Mouse (Mus musculus) adrenal gland, postnatal 4 days (tissue): Measurements from ENCODE around the gene Trabd2b. TPM values are rescaled to one million over a fixed set of nuclear protein-coding genes. Genes with fewer than 3 reads are reported as not detected.

Experiments
- DNase-seq, 2 experiments: peaks; one replicate each; pipeline ENCODE4 v3.0.0; 2021 to 2022; ENCODE audit warnings: low spot score in 2 of 2, mixed read lengths in 2 of 2
- total RNA-seq, 2 experiments: library from RNA; stranded (reverse); gene quantifications; 2 replicates each; pipeline ENCODE4 v1.2.3; 2021

The Trabd2b gene
- total RNA-seq, 2 experiments from 2014 or later, result 1.9 to 7.2 TPM

DNA sequence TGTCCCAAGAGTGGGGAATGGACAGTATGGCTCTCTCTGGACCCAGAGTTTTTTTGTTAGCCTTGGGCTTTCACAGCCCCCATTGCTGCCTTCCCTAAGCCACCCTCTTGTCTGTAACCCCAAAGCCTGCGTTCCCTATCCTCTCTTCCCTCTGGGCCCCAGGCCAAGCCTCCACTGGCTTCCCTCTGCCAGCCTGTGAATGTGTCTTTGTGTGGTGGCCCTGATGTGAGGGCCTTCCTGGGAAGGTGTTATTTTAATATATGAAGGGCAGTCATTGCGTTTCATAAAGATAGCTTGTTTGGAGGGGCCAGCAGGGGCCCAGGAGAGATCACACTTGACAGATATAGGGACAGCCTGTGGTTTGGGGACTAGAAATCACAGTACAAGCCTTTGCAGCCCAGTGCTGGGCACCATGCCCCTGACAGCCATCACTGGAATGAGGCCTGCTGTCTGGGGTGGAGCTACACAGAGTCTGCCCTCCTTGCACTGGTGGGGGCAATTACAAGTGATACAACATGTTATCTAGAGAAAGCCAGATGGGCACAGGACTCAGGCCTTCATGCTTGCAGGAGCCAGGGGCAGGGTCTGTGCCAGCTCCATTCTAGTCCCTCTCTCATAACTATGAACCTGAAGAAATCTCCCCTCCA is 80.5 kb downstream of the Trabd2b start:
- no peak for DNase-seq

DNA sequence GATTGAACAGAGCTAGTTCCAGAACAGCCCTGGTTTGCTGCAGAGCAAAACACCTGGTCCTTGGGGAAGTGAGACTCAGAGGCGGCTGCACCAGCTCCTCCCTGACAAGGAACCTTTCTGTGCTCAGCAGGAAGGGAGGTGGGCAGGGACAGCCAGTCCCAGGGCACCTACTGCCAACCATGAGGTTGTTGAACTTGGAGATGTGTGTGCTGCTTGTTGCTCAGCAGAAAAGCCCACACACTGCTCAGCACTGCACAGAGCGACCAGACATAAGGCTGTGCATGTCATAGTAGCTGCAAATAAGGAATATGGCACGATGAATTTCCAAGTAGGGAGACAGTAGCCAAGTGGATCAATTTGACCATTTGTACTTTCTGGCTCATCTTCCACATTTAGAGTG is 81.2 kb downstream of the Trabd2b start:
- no peak for DNase-seq

DNA sequence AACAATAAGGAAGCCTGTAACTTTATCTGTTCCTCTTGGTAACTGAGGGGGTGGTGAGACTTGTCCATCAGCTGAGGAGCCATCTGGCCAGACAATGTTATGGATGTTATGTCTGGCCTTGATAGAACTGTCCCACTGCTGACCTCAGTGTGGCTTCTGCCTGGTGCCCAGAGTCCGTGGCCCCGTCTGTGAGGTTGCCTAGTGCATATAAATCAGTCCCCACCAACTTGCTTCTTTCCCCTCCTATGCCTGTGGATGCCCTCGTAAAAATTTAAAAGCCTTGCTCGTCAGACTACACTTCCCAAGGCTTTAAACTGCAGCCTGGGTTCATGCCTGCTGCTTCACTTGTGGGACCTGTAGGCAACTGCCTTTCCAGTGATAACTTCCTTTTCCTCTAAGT is 85.6 kb downstream of the Trabd2b start:
- no peak for DNase-seq

DNA sequence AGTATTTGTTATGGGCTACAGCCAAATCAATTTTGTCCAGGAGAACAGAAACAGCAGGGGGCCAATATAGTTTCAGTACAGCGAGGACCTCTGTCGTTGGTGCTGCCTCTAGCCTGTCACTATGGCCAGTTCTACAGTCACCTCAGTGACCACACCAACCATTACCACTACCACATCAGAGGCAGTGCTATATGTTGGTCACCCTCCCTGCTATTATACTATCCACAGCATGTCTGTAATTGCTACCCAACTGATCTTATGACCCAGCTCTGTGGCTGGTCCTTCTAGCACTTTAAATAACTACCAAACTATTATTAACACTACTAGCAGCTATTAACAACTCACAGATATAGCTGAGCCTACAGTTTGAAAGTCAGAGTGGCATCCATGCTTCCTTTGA is 87.5 kb downstream of the Trabd2b start:
- DNase-seq, result no peak

DNA sequence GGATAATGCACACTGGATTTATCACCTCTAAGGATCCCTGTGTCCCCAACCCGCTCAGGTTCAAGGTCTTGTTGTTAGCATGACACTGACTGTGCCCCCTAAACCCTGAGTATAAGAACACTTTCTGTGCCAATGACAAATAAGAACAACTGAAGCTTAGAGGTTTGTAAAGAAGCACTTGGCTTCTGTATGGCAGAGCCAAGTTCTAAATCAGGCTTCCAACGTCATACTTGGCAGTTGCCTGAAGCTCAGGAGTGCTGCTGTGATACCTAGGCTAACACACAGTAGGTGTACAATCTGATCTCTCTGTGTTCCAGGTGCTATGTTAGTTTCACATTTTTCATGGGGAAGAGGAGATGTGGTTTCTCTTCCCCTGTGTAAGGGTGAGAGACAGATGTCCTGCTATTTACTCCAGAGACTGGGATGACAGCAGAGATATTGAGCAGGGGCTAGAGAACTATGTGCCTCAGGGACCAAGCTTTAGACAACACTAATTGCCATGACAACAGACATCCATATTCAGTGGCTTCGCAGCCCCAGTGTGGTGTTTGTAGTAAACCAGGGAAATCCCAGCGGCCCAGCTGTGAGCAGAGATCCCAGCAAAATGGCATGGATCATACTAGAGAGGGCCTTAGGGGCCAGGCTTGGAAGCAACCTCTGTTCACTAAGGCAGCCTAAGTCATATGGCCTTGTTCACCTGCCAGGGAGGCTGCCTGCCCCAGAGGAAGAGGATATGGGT is 89.3 kb downstream of the Trabd2b start:
- DNase-seq, result no peak

DNA sequence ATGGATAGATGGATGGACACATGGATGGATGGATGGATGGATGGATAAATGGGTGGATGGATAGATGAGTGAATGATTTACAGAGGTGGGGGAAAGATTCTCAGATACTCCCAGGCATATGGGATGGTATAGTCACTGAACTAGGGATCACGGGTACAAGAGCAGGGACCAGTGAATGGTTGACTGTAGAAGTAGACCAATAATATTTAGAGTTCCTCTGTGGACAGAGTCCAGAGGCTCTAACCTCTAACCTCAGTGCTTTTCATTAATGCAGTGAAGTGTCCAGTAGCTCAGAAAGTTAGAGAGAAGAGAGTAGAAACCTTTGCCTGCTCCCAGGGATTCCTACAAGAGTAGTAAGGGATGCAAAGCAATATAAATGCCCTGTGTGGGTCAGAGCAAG is 93.1 kb downstream of the Trabd2b start:
- no peak for DNase-seq

DNA sequence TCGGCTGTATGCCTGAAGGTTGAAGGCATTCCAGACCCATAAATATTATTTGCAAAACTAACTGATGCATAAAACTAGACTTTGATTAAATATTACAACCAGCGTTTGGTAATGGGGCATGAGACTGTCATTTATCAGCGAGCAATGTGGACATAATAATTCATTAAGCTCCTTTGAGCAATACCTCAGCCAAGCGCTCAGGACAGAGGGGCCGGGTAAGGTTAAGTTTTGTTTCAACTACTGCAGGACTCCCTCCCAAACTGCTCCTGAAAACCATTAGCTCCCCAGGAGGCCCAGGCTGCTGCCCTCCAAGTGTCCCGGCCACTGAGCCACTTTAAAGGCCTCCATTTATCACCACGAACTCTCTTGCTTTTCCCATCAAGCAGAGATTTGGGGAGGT is 93.8 kb downstream of the Trabd2b start:
- DNase-seq, result no peak

- DNase-seq, result no peak
Observed at GRCm38 (mm10) chr4:114501048-114501447, 94.5 kb downstream of the Trabd2b start.

- DNase-seq, result no peak
Observed at GRCm38 (mm10) chr4:114501611-114502010, 95.1 kb downstream of the Trabd2b start.

DNA sequence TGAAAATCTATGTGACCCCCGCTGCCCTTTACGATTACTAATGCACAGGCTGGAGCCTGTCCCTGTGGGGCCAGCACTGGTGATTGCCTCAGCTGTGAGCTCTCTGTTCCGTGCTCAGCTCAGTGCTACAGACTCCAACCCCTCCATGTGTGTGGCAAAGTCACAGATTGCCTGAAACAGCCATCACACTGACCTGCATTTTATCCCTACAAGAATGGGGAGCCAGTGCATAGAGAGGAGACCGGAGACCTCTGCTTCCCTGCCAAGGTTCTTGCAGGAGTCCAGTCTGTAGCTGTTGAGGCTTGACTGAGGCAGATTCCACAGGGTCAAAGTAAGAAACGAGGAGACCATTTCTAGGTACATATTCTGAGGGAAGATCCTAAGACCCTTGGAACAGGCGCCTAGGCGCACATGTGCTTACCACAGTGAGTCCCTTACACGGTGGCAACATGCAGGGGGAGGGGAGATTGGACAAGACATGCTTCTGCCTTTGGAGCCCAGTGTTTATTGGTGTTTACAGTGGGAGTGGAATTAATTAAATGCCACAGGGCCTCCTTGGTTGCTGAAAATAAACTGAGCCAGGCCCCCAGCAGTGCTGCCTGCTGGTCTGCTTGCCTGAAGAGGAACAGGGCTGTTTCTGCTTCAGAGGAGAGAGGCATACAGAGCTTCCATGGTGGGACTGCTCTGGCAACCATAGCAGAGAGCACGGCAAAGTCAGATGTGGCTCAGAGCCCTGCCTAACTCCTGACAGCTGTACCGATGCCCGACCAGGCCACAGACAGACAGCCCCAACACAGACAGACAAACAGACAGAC is 97.9 kb downstream of the Trabd2b start:
- no peak for DNase-seq

DNA sequence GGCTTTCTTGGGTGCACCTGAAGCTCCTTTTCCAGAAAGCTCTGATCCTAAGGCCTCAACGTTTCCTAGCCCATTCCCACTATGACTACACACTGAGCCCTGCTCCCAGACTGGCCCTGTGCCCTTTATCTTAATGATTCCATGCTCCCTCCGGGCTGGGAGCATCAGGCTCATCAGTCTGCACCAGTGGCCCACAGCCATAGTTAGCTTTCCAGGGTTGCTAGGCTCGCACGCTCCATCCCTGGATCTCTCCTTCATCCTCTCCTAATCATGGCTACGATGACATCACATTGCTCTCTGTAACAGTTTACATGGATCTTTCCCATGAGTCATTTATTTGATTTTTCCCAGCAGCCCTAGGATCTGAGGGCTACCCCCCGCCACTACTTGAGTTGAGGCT is 103.1 kb downstream of the Trabd2b start:
- no peak for DNase-seq

DNA sequence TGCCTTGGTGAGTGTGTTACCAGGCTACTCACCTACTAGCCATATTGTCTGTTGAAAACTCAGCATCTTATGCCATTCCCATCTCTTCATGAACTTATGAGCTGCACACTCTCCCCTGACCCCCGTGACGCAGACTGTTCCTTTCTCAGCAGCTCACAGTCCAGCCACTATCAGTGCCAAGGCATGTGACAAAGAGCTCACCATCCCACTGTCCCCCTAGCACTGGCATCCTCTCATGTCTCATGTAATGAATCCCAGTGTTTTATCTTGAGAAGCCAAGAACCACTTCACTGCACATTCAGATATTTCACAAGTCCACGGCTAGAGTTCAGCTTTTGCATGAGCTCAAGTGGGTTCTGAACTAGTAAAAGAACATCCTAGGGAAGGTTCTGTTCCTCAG is 105.1 kb downstream of the Trabd2b start:
- DNase-seq, result no peak

DNA sequence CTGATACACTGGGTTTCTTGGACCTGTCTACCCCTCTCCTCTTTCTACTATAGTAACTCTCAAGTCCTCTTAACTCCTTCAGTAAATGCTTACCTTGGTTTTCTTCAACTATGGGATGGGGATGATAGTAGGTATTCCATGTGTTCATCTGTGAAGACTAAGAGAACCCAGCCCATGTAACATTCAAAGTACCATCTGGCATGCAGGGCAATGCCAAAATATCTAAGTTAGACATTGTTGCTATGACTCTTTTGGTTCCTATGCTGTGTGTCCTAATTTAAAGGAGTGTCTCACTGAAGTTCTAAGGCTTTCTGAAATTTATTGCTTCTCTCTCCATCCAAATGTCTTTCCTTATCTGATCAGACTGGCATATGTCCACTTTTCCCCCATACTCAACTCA is 106.6 kb downstream of the Trabd2b start:
- no peak for DNase-seq

DNA sequence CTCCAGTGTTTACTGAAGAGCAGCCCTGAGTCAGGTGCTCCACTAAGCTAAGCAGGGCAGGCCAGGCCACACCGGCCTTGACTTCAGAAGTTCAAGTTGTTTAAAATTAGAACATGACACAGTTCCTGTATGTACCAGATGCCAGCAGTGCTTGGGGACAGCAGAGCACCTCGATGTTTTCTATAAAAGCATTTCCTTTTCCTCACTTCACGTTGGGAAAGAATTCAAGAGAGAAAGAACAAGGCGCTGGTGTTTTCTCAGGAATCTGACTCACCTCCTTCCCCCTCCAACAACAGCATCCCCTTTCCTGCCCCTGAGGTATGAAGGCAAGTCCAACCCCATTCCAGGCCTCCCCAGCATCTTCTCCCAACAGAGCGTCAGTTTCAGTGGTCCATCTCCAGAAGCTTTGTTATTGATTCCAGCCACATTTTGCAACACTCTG is 108.8 kb downstream of the Trabd2b start:
- DNase-seq, result no peak

DNA sequence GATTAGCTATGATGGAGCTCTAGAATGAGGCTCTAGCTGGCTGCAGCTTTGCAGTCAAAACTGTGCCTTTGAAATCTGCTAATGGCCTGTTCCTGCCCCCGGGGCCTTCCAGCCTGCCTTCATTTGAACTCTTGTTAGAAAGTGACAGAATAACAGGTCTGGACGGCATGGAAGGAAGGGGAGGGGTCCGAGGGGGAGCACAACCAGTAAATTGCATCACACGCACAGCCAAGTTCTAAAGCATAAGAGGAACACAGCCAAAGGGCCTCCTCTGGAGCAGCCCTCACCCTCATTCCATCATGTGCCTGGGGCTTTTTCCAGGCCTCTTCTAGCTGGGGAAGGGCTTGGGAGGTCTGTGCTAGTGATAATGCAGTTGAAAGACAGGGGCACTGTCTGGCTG is 110.1 kb downstream of the Trabd2b start:
- DNase-seq, result no peak

DNA sequence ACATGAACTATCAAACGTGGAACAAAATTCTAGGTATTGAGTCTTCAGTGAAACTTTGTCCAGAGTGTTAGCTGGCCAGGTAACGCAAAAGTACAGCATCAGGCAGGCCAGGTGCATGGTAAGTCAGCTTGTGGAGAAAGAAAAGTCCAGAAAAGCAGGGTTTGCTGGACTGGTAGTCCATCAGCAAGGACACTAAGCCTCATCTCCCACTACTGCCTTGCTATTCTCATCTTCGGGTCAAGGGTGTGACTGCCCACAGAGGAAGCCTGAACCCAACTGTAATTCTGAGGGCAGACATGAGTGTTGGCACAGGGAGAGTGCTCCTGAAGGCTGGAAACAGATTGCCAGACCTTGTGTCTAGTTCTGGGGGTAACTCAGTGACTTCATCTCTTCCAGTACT is 111.5 kb downstream of the Trabd2b start:
- DNase-seq, result no peak

DNA sequence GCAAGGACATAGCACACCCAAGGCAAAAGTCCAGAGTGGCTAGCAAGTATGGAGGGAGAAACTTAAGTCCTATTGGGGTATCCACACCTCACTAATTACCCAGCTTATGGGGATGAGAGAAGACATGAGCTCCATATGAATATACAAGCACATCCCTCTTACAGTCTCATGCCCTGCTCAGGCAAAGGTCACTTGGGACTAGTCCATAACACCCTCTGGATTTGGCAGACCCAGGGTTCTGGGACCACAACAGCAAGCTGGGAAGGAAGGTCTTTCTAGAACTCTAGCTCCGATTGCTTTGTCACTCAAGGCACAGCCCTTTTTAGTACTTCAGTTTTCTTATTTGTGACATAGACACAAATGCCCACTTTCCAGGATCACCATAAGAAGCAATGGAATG is 112.0 kb downstream of the Trabd2b start:
- DNase-seq, result no peak

DNA sequence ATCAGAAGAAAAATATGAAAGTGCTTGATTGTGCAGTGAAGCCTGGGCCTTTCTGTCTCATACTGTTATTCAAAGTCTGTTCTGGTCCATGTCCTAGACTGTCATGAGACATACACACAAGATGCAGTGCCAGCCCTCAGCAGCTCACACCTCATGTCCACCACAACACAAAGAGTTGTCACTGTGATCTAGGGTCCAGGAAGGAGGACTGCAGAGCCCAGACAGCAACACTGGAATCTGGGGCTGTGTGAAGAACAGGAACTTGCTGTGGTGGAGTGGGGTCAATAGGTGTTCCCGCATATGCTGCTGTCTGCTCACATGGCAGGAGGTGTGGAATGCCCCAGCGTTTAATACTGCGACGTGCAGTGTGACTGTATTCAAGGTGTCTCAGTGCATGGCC is 112.8 kb downstream of the Trabd2b start:
- DNase-seq, result no peak

DNA sequence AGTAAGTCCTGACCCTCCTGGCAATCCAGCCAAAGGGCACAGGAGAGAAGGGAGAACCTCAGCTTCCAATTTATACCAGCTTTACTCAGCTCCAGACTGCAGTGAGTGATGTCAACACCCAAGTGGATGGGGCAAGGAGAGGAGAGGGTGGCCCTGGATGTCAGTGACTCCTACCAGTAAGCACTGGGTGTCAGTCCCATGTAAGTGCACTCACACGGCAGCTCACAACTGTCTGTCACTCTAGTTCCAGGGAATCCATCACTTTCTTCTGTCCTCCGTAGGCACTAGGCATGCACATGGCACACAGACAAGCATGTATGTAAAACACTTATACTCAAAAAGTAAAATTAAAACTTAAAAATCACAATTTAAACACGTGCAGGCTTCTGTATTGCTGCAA is 113.4 kb downstream of the Trabd2b start:
- DNase-seq, result no peak

- DNase-seq, result no peak
Observed at GRCm38 (mm10) chr4:114523335-114524188, 117.0 kb downstream of the Trabd2b start.

- no peak for DNase-seq
Observed at GRCm38 (mm10) chr4:114531591-114531990, 125.1 kb downstream of the Trabd2b start.
